Mouse (Mus musculus) cortical plate, adult 2 months (tissue): ENCODE results near the gene Cmya5.

ENCODE experiments used
- CTCF ChIP-seq: fragments of 200-500 bp; IDR thresholded peaks from 2 replicates; pipeline ENCODE4 v1.5.1; 2011; ENCODE audit warnings: mild to moderate bottlenecking, control low read depth, low read length; ENCODE audit not compliant: insufficient read depth; ENCODE audit errors: extremely low read depth
- POLR2A ChIP-seq: fragments of 200-500 bp; IDR thresholded peaks from 2 replicates; pipeline ENCODE4 v1.6.1; 2011; ENCODE audit warnings: mild to moderate bottlenecking, low read length, control low read depth; ENCODE audit not compliant: insufficient read depth; ENCODE audit errors: extremely low read depth

GRCm38 (mm10) chr13:93006347-93006746, 138.2 kb downstream of the Cmya5 start:
- no peak for TF ChIP-seq CTCF
- no peak for TF ChIP-seq POLR2A
